Mouse (Mus musculus) hindbrain, embryonic 13.5 days (tissue): ENCODE measurements around the gene Gm45623. TPM values are rescaled to one million over a fixed set of nuclear protein-coding genes. Genes with fewer than 3 reads are reported as not detected.

ENCODE experiments used
- ATAC-seq: fragments of 200-750 bp; cut with Nextera tagmentation; 2 replicates; pipeline ENCODE4 v1.8.0; 2017; ENCODE audit warnings: moderate TSS enrichment; ENCODE audit not compliant: low FRiP score
- H3K27ac ChIP-seq: fragments of 300-500 bp; sonication (generic); 2 replicates; pipeline ENCODE4 v1.5.1; 2015; ENCODE audit warnings: inconsistent platforms, mild to moderate bottlenecking, moderate library complexity
- H3K27me3 ChIP-seq: fragments of 300-500 bp; sonication (generic); 2 replicates; pipeline ENCODE4 v1.6.1; 2015; ENCODE audit warnings: mild to moderate bottlenecking, inconsistent platforms
- H3K36me3 ChIP-seq: fragments of 300-500 bp; sonication (generic); 2 replicates; pipeline ENCODE4 v1.6.1; 2015; ENCODE audit warnings: mild to moderate bottlenecking, inconsistent platforms
- H3K4me1 ChIP-seq: fragments of 300-500 bp; sonication (generic); replicated peaks from 2 replicates; pipeline ENCODE4 v1.6.1; 2015; ENCODE audit warnings: inconsistent platforms
- H3K4me2 ChIP-seq: fragments of 300-500 bp; sonication (generic); 2 replicates; pipeline ENCODE4 v1.6.1; 2015; ENCODE audit warnings: inconsistent platforms, mild to moderate bottlenecking, moderate library complexity
- H3K4me3 ChIP-seq: fragments of 300-500 bp; sonication (generic); 2 replicates; pipeline ENCODE4 v1.5.1; 2015; ENCODE audit warnings: mild to moderate bottlenecking, inconsistent platforms
- H3K9ac ChIP-seq: fragments of 300-500 bp; sonication (generic); 2 replicates; pipeline ENCODE4 v1.6.1; 2015; ENCODE audit warnings: mild to moderate bottlenecking, inconsistent platforms
- H3K9me3 ChIP-seq: fragments of 300-500 bp; sonication (generic); 2 replicates; pipeline ENCODE4 v1.6.1; 2016; ENCODE audit warnings: inconsistent platforms
- WGBS: fragments of 180-500 bp; shearing (Covaris S2); methylation state at CpG from one replicate; pipeline ENCODE4 v1.1.7; 2015; 5-methylcytosine and 5-hydroxymethylcytosine counted together
- polyA plus RNA-seq: library from polyadenylated mRNA; unstranded; fragments of >200 nt; fragmentation: Nextera tagmentation; extraction: Ambion mirVana; gene quantifications from 2 replicates; pipeline ENCODE4 v1.2.1, GENCODE M21; 2015

The Gm45623 gene
- polyA plus RNA-seq, 1 experiment from 2014 or later: 1.5 TPM

GRCm38 (mm10) chr13:56710620-56711019, 43.0 kb downstream of the Gm45623 start:
- Histone ChIP-seq H3K36me3 (no peaks in the 10 kb centered on the region; the same call in none of the 2 replicates), H3K27ac (no peak overlapping the region), H3K27me3 (no peaks in the 10 kb centered on the region), H3K9me3 (no peaks in the 10 kb centered on the region), H3K9ac (no peak overlapping the region), H3K4me2 (no peak overlapping the region), H3K4me1 (peaks cover 36% of the 10 kb centered on the region), H3K4me3 (no peak overlapping the region)
- ATAC-seq: no peak
- 69% methylated on average over 2 of the region's 2 CpGs for WGBS

DNA sequence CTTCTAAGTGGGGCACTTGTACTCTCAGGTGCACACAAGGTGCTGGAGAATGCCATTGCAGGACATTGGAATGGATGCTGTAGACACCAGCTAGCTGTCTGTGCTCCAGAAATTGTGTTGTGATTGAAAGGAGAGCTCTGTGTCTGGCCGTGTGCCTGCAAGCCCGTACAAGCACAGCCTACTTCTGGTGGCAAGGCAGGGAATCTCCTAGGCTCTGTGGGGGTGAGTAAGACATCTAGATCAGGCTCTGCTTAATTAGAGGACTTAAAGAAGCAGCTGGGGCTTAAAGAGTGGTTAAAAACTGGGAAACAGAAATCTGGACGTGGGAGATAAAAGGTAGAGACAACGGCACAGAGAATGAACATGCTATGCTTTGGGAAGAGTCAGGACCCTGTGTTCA, 46.0 kb downstream of the Gm45623 start:
- no peak for ATAC-seq
- no peaks in the 10 kb centered on the region for H3K27me3 ChIP-seq
- WGBS: 77% methylated on average over 4 of the region's 4 CpGs
- H3K4me1 ChIP-seq: peaks cover 53% of the 10 kb centered on the region
- no peak overlapping the region for H3K27ac ChIP-seq
- H3K4me2 ChIP-seq: no peak overlapping the region
- H3K9me3 ChIP-seq: no peaks in the 10 kb centered on the region
- no peak overlapping the region for H3K9ac ChIP-seq
- H3K4me3 ChIP-seq: no peak overlapping the region
- no peaks in the 10 kb centered on the region; the same call in none of the 2 replicates for H3K36me3 ChIP-seq

DNA sequence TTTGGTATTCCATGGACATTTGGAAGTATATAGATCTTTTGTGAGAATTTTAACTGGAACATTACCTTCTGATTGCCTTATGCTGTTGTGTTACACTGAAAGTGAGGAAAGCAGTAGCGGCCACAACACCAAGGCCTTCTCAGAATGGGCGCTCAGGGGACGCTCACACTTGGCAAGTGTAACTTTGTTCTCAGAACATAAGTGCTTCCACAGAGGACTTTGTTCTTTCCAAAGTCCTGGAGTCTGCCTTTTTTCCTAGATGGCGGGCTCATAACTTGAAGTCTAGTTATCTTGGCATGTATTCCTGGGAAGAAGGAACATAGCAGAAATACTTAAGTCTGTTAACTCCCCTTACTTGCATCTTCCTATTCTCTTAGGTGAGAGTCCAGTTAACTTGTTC, 46.5 kb downstream of the Gm45623 start:
- H3K4me1 ChIP-seq: peaks cover 58% of the 10 kb centered on the region
- H3K4me3 ChIP-seq: no peak overlapping the region
- H3K9ac ChIP-seq: no peak overlapping the region
- H3K4me2 ChIP-seq: no peak overlapping the region
- H3K36me3 ChIP-seq: no peaks in the 10 kb centered on the region; the same call in none of the 2 replicates
- ATAC-seq: no peak
- H3K27me3 ChIP-seq: no peaks in the 10 kb centered on the region
- H3K9me3 ChIP-seq: no peaks in the 10 kb centered on the region
- no peak overlapping the region for H3K27ac ChIP-seq
- 93% methylated on average over 4 of the region's 4 CpGs for WGBS

- WGBS: 68% methylated on average over 2 of the region's 2 CpGs
Measured at GRCm38 (mm10) chr13:56704596-56704995, 49.0 kb downstream of the Gm45623 start.

DNA sequence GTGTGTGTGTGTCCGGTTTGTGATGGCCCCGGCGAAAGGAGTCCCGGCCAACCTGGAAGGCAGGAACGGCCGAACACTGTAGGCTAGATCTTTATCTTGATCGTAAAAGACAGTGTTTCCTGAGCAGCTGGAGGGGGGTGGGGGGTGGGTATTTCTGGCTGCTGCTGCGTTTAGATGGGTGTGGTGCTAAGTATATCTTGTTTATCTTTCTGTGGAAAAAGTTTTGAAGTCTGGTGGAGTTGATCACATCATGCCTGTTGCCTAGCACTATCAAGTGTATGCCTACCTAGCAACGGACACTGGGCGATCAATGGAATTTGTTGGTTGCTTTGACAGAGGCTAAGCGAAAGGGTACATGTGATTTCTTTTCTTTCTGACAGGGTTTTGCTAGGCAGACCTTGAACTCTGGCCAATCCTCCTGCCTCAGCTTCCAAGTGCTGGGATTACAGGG, 49.7 kb downstream of the Gm45623 start:
- peak; percentile 52 for ATAC-seq
- H3K4me2 ChIP-seq: peak overlapping the region; percentile 69
- H3K36me3 ChIP-seq: no peaks in the 10 kb centered on the region; the same call in 1 of the 2 replicates
- no peaks in the 10 kb centered on the region for H3K9me3 ChIP-seq
- H3K27me3 ChIP-seq: no peaks in the 10 kb centered on the region
- H3K27ac ChIP-seq: peak overlapping the region; percentile 99
- H3K4me3 ChIP-seq: peak overlapping the region; percentile 73
- H3K9ac ChIP-seq: peak overlapping the region; percentile 95
- under 1% methylated on average over 11 of the region's 11 CpGs for WGBS
- peaks cover 51% of the 10 kb centered on the region for H3K4me1 ChIP-seq

More at GRCm38 (mm10) chr13:56704596-56704995, 49.0 kb downstream of the Gm45623 start:
- H3K9me3 ChIP-seq: no peaks in the 10 kb centered on the region
- peaks cover 53% of the 10 kb centered on the region for H3K4me1 ChIP-seq
- H3K27ac ChIP-seq: peak overlapping the region; percentile 99; the same call in 1 of the 2 replicates
- H3K27me3 ChIP-seq: no peaks in the 10 kb centered on the region
- H3K36me3 ChIP-seq: no peaks in the 10 kb centered on the region; the same call in 1 of the 2 replicates
- no peak for ATAC-seq
- H3K9ac ChIP-seq: peak overlapping the region; percentile 66
- peak overlapping the region; percentile 69 for H3K4me2 ChIP-seq
- peak overlapping the region; percentile 73 for H3K4me3 ChIP-seq

GRCm38 (mm10) chr13:56703222-56703870, 50.3 kb downstream of the Gm45623 start:
- Histone ChIP-seq H3K9me3 (no peaks in the 10 kb centered on the region), H3K4me3 (peak overlapping the region; percentile 73), H3K9ac (peak overlapping the region; percentile 95), H3K36me3 (no peaks in the 10 kb centered on the region; the same call in 1 of the 2 replicates), H3K27ac (peak overlapping the region; percentile 99), H3K27me3 (no peaks in the 10 kb centered on the region), H3K4me2 (peak overlapping the region; percentile 69), H3K4me1 (peaks cover 57% of the 10 kb centered on the region)
- WGBS: under 1% methylated on average over 76 of the region's 80 CpGs
- peak; percentile 75 for ATAC-seq

GRCm38 (mm10) chr13:56702469-56703221, 51.0 kb downstream of the Gm45623 start, which contains the start of gene Smad5:
TSS of gene Smad5 (plus strand) at chr13:56703010.
- H3K36me3 ChIP-seq: no peaks in the 10 kb centered on the region; the same call in 1 of the 2 replicates

More at GRCm38 (mm10) chr13:56702469-56703221, 51.0 kb downstream of the Gm45623 start, which contains the start of gene Smad5:
- H3K4me3 ChIP-seq: peak within 1 kb of the TSS; percentile 73
- ATAC-seq: peak; percentile 83
- 4% methylated on average over 62 of the region's 62 CpGs for WGBS
- peaks cover 59% of the 10 kb centered on the region for H3K4me1 ChIP-seq
- peak within 1 kb of the TSS; percentile 69 for H3K4me2 ChIP-seq
- peak within 1 kb of the TSS; percentile 99 for H3K27ac ChIP-seq
- no peaks in the 10 kb centered on the region for H3K9me3 ChIP-seq
- H3K27me3 ChIP-seq: no peaks in the 10 kb centered on the region
- peak within 1 kb of the TSS; percentile 95 for H3K9ac ChIP-seq

Other genes starting within 250 kb of the Gm45623 start
- gene Fbxl21, start 231.4 kb downstream of the Gm45623 start, polyA plus RNA-seq: 2.8 and 3.5 TPM in 2 replicates
- gene Lect2, start 205.3 kb downstream of the Gm45623 start, polyA plus RNA-seq: not detected in 2 replicates
- gene Tgfbi, start 144.3 kb downstream of the Gm45623 start, polyA plus RNA-seq: 11.3 and 14.6 TPM in 2 replicates
- gene Smad5, start 50.8 kb downstream of the Gm45623 start, polyA plus RNA-seq: 23.5 and 24.1 TPM in 2 replicates
- gene Trpc7, start 142.2 kb upstream of the Gm45623 start, polyA plus RNA-seq: 2.6 and 2.9 TPM in 2 replicates